Mouse (Mus musculus): ENCODE data around the gene Lama4. TPM values are rescaled to one million over a fixed set of nuclear protein-coding genes. Genes with fewer than 3 reads are reported as not detected.

The Lama4 gene
- polyA plus RNA-seq, 1 experiment: not detected

- H3K4me1 ChIP-seq: no peaks in the 10 kb centered on the region
- TF ChIP-seq GATA1 (IDR thresholded peaks at IDR 0.05; ENCODE audit: borderline replicate concordance, low read length): no peak
- no peak for TF ChIP-seq FLI1 (IDR thresholded peaks at IDR 0.05; ENCODE audit: low read length)
- no peaks in the 10 kb centered on the region for H3K36me3 ChIP-seq (replicated peaks; ENCODE audit: low read length)
- no peaks in the 10 kb centered on the region for H3K9me3 ChIP-seq
- no peak overlapping the region for H3K4me3 ChIP-seq (replicated peaks)
- H3K27me3 ChIP-seq (replicated peaks): peaks cover 2% of the 10 kb centered on the region
Measured at GRCm38 (mm10) chr10:39044476-39044995, 79.2 kb downstream of the Lama4 start.

GRCm38 (mm10) chr10:39045111-39045510 lies 79.8 kb downstream of the Lama4 start:
- TF ChIP-seq FLI1 (IDR thresholded peaks at IDR 0.05; ENCODE audit: low read length) (no peak), GATA1 (IDR thresholded peaks at IDR 0.05; ENCODE audit: borderline replicate concordance, low read length) (no peak)
- Histone ChIP-seq H3K9me3 (no peaks in the 10 kb centered on the region), H3K4me3 (replicated peaks) (no peak overlapping the region), H3K4me1 (no peaks in the 10 kb centered on the region), H3K27me3 (replicated peaks) (peaks cover 2% of the 10 kb centered on the region), H3K36me3 (replicated peaks; ENCODE audit: low read length) (no peaks in the 10 kb centered on the region)

GRCm38 (mm10) chr10:39047775-39048174 lies 82.5 kb downstream of the Lama4 start:
- no peak for TF ChIP-seq GATA1 (IDR thresholded peaks at IDR 0.05; ENCODE audit: borderline replicate concordance, low read length)
- TF ChIP-seq FLI1 (IDR thresholded peaks at IDR 0.05; ENCODE audit: low read length): no peak
- Histone ChIP-seq H3K36me3 (replicated peaks; ENCODE audit: low read length) (no peaks in the 10 kb centered on the region), H3K4me1 (no peaks in the 10 kb centered on the region), H3K27me3 (replicated peaks) (peaks cover 2% of the 10 kb centered on the region), H3K4me3 (replicated peaks) (no peak overlapping the region), H3K9me3 (no peaks in the 10 kb centered on the region)

- Histone ChIP-seq H3K27me3 (replicated peaks) (peaks cover 2% of the 10 kb centered on the region), H3K4me3 (replicated peaks) (no peak overlapping the region), H3K36me3 (replicated peaks; ENCODE audit: low read length) (no peaks in the 10 kb centered on the region), H3K4me1 (no peaks in the 10 kb centered on the region), H3K9me3 (no peaks in the 10 kb centered on the region)
- TF ChIP-seq FLI1 (IDR thresholded peaks at IDR 0.05; ENCODE audit: low read length) (no peak), GATA1 (IDR thresholded peaks at IDR 0.05; ENCODE audit: borderline replicate concordance, low read length) (no peak)
Measured at GRCm38 (mm10) chr10:39049581-39050294, 84.4 kb downstream of the Lama4 start.

GRCm38 (mm10) chr10:39056050-39056449 lies 90.7 kb downstream of the Lama4 start:
- Histone ChIP-seq H3K27me3 (replicated peaks) (no peaks in the 10 kb centered on the region), H3K9me3 (no peaks in the 10 kb centered on the region), H3K36me3 (replicated peaks; ENCODE audit: low read length) (no peaks in the 10 kb centered on the region), H3K4me1 (no peaks in the 10 kb centered on the region), H3K4me3 (replicated peaks) (no peak overlapping the region)
- TF ChIP-seq GATA1 (IDR thresholded peaks at IDR 0.05; ENCODE audit: borderline replicate concordance, low read length): no peak
- TF ChIP-seq FLI1 (IDR thresholded peaks at IDR 0.05; ENCODE audit: low read length): no peak

- no peaks in the 10 kb centered on the region for H3K36me3 ChIP-seq (replicated peaks; ENCODE audit: low read length)
- H3K27me3 ChIP-seq (replicated peaks): no peaks in the 10 kb centered on the region
- no peak overlapping the region for H3K4me3 ChIP-seq (replicated peaks)
- no peaks in the 10 kb centered on the region for H3K9me3 ChIP-seq
- H3K4me1 ChIP-seq: no peaks in the 10 kb centered on the region
- TF ChIP-seq FLI1 (IDR thresholded peaks at IDR 0.05; ENCODE audit: low read length) (no peak), GATA1 (IDR thresholded peaks at IDR 0.05; ENCODE audit: borderline replicate concordance, low read length) (no peak)
Measured at GRCm38 (mm10) chr10:39064732-39065131, 99.4 kb downstream of the Lama4 start.

- TF ChIP-seq FLI1 (IDR thresholded peaks at IDR 0.05; ENCODE audit: low read length) (no peak), GATA1 (IDR thresholded peaks at IDR 0.05; ENCODE audit: borderline replicate concordance, low read length) (no peak)
- no peaks in the 10 kb centered on the region for H3K36me3 ChIP-seq (replicated peaks; ENCODE audit: low read length)
Measured at GRCm38 (mm10) chr10:39065449-39065848, 100.1 kb downstream of the Lama4 start.

GRCm38 (mm10) chr10:39066061-39066460 lies 100.7 kb downstream of the Lama4 start:
- Histone ChIP-seq H3K4me3 (replicated peaks) (no peak overlapping the region), H3K9me3 (no peaks in the 10 kb centered on the region), H3K36me3 (replicated peaks; ENCODE audit: low read length) (no peaks in the 10 kb centered on the region), H3K27me3 (replicated peaks) (no peaks in the 10 kb centered on the region), H3K4me1 (no peaks in the 10 kb centered on the region)
- TF ChIP-seq FLI1 (IDR thresholded peaks at IDR 0.05; ENCODE audit: low read length): no peak
- no peak for TF ChIP-seq GATA1 (IDR thresholded peaks at IDR 0.05; ENCODE audit: borderline replicate concordance, low read length)

More at GRCm38 (mm10) chr10:39065449-39065848, 100.1 kb downstream of the Lama4 start:
- H3K4me1 ChIP-seq: no peaks in the 10 kb centered on the region
- H3K4me3 ChIP-seq (replicated peaks): no peak overlapping the region
- H3K9me3 ChIP-seq: no peaks in the 10 kb centered on the region
- H3K27me3 ChIP-seq (replicated peaks): no peaks in the 10 kb centered on the region

GRCm38 (mm10) chr10:39066962-39067361 lies 101.6 kb downstream of the Lama4 start:
- Histone ChIP-seq H3K36me3 (replicated peaks; ENCODE audit: low read length) (no peaks in the 10 kb centered on the region), H3K4me3 (replicated peaks) (no peak overlapping the region), H3K27me3 (replicated peaks) (no peaks in the 10 kb centered on the region), H3K4me1 (no peaks in the 10 kb centered on the region), H3K9me3 (no peaks in the 10 kb centered on the region)
- no peak for TF ChIP-seq FLI1 (IDR thresholded peaks at IDR 0.05; ENCODE audit: low read length)

- TF ChIP-seq GATA1 (IDR thresholded peaks at IDR 0.05; ENCODE audit: borderline replicate concordance, low read length) (no peak), FLI1 (IDR thresholded peaks at IDR 0.05; ENCODE audit: low read length) (no peak)
- H3K4me3 ChIP-seq (replicated peaks): no peak overlapping the region
- H3K36me3 ChIP-seq (replicated peaks; ENCODE audit: low read length): no peaks in the 10 kb centered on the region
- no peaks in the 10 kb centered on the region for H3K9me3 ChIP-seq
- no peaks in the 10 kb centered on the region for H3K27me3 ChIP-seq (replicated peaks)
- no peaks in the 10 kb centered on the region for H3K4me1 ChIP-seq
Measured at GRCm38 (mm10) chr10:39072048-39072447, 106.7 kb downstream of the Lama4 start.

All from megakaryocyte, embryonic 14.5 days (primary cell).